Mouse (Mus musculus): ENCODE data around the gene Nim1k. TPM values are rescaled to one million over a fixed set of nuclear protein-coding genes. Genes with fewer than 3 reads are reported as not detected.
"Not testable (repeated sequence)": the region's sequence is repeated elsewhere in the genome, so short reads cannot be mapped to it uniquely, and the experiment has no call there.

Nim1k gene
- total RNA-seq, 2 experiments from 2014 or later: 13.2 to 13.4 TPM

DNA sequence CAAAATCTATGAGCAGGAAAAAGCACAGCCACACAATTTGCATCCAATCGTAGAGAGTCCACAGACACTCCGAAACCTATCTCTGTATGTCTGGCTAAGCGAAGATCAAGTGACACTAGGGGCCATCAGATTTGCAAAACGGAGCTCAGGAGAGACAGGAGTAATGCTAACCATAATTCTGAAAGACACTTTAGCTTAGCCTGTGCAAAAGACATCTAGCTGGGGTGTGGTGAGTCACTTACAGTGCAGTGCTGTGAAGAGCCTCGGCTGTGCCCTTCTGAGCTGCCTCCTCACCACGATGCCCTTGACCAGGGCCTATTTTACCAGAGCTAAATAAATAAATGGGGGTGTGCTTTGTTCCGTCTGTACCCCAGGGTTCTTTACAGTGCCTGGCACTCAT is 26.3 kb downstream of the Nim1k start:
- DNase-seq (ENCODE audit: extremely low spot score in 1 of 2, low spot score in 1 of 2): no peak

DNA sequence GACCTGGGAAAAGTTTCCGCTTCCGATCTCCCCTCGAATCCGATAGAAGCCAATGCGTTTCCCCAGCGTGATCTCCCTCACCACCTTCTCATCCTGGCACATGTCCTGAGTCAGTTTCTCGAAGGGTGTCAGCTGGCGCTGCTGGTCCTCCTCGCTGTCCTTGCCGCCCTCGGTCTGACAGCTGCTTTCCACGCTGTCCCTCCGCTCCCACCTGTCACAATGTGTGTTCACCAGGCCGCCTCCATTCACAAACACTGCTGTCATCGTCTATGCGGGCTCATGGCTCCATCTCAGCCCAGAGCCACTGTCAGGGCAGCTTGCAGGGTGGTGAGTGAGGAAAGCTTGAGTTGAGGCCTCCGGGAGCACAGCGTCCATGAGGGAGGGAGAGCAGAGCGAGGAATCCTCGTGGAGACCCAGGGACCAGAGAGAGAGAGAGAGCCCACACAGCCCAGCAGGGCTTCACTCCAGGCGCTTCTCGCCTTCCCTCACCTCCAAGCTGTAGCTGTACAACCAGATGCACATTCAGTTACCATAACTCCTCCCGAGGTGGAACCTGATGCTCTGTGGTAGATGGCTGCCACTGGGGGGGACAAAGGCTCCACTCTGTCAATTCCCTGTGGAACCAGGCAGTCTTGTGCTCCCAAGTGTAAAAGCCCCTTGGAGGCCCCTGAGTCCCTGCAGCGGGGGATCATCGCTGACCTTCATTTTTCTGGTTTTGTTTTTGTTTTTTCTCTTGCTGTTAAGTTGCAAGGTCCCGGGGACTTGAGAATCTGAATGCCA is 27.9 kb downstream of the Nim1k start:
- no peak for DNase-seq (ENCODE audit: extremely low spot score in 1 of 2, low spot score in 1 of 2)

DNA sequence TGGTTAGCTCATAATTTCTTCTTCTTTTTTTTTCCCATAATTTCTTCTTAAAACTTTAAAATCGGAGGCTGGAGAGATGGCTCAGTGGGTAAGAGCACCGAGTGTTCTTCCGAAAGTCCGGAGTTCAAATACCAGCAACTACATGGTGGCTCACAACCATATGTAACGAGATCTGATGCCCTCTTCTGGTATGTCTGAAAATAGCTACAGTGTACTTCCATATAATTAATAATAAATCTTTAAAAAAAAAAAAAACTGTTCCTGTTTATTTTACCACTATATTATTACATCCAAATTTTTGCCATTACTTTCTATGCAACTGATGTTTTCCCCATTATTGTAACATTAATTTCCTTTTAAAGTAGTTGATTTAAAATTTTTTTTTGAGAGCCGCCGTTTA is 31.1 kb downstream of the Nim1k start:
- no peak for DNase-seq (ENCODE audit: extremely low spot score in 1 of 2, low spot score in 1 of 2)

DNA sequence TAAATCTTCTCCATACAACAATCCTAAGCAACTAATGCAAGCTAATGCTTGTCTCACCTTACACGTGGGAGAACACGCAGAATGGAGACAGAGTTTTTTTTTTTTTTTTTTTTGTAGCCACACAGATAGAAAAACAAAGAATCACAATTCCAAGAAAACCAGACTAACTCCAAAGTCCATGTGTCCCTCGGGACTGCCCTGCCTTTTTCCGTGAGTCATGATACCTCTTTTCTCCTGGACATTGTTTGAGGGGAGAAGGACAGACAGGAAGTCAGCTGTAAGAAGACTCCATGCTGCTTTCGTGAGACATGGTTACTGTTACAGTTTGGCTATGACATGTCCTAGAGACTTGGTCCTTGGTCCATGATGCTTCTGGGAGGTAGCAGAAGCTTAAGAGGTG is 32.3 kb downstream of the Nim1k start:
- DNase-seq (ENCODE audit: extremely low spot score in 1 of 2, low spot score in 1 of 2): no peak

DNA sequence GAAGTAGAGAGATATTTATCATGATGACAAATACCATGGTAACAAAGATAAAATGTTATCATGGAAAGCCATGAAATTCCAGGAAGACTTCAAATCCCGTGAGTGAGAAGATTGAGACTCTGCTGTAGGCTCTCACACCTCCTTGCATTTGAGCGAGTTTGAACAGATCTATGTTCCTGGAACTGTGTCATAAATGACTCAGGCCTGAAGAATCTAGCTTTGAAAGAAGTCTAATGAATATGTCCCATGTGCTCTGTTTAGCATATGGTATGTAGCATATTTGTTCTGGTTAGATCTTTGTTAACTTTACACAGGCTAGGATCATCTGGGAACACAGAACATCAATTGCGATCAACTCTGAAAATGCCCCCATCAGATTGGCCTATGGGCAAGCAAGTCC is 33.2 kb downstream of the Nim1k start:
- no peak for DNase-seq (ENCODE audit: extremely low spot score in 1 of 2, low spot score in 1 of 2)

DNA sequence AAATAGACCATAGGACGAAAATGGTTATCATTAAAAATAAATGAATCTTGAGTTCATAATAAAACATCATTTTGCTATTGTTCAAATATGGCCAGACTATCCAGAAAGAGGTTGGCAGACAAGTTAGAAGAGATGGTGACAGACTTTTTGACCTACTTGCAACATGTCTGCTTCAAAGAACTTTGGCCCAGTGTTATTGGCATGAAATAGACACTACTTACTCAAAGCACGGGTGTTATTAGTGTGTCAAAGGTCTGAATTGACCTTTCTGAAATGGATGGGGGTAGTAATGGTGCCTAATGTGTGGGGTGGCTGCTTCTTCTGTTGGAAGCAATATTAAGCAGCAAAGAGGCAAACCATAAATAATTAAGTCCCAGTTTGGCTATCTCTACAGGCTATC is 39.6 kb downstream of the Nim1k start:
- DNase-seq (ENCODE audit: extremely low spot score in 1 of 2, low spot score in 1 of 2): no peak

DNA sequence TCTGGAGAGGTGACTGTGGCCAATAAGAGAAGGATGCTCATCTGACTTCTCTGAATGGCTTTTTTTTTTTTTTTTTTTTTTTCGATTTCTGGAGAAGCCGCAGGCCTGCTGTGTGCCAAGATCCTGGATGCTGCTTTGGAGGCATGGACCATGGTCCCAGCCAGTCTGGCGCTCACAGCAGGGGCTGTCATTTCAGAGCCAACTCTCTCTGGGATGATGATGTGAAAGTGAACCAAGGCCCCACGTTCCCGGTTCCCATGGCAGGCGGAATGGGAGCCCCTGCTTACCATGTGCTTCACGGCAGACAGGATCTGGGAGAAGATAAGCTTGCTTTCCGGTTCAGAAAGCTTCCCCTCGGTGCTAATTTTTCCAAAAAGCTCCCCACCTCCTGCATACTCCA is 41.9 kb downstream of the Nim1k start:
- DNase-seq (ENCODE audit: extremely low spot score in 1 of 2, low spot score in 1 of 2): no peak

DNA sequence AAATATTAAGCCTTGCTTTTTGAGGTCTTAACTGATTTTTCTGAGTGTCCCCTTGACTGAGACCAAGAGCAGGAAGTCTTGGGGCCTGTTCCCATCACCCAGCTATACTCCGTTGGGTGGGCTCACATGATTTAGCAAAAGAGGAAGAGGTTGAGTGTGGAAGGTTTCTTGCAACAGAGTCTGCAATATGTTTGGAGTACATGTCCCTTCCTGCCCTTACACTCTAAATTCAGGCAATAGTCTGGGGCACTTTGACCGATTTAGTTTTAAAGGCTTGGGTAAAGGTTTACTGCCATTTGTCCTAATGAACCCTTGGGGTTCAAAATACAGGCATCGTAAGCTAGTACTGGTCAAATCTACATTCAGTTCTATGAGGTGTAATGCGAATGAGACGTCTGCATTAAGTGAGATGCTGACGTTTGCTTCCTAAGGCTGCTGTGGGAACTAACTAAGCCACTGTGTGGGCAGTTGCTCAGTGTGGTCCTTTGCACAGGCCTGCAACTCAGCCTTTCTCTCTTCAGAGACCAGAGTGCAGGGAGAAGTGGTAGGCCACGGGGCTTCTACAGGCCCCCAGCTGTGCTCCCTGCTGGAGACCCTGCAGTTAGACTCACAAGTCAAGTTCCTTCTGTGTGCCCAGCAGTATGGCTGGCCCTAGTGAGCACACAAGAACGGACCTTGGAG is 42.4 kb downstream of the Nim1k start:
- DNase-seq (ENCODE audit: extremely low spot score in 1 of 2, low spot score in 1 of 2): no peak

DNA sequence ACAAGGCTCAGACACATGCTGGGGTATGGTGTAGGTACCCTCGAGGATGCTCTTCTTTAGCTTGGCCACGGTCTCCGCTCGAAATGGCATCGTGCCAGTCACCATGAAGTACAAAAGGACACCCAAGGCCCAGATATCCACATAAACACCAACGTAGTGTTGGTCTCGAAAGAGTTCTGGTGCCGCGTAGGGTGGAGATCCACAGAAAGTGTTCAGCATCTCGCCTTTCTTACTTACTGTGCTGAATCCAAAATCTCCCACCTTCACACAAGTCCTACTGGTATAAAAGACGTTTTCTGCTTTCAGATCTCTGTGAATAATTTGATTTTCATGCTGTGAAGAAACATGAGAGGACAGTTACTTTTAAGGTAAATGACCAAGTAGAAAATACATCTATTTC is 43.2 kb downstream of the Nim1k start:
- no peak for DNase-seq (ENCODE audit: extremely low spot score in 1 of 2, low spot score in 1 of 2)

DNA sequence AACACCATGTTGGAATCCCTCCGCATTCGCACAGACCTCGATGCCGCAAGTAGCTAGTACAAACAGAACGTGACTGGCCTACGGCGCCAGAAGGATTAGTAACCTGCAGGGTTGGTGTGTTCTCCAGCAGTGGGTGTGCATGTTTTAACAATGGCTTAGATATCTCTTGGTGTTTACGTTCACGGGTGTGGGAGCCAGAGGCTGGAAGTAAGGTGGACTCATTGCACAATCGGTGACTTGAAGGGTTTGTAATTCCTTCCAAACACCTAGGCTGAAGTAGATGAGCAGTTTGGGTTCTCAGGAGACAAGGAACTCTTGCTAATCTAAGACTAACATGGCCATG is 45.4 kb downstream of the Nim1k start:
- no peak for DNase-seq (ENCODE audit: extremely low spot score in 1 of 2, low spot score in 1 of 2)

DNA sequence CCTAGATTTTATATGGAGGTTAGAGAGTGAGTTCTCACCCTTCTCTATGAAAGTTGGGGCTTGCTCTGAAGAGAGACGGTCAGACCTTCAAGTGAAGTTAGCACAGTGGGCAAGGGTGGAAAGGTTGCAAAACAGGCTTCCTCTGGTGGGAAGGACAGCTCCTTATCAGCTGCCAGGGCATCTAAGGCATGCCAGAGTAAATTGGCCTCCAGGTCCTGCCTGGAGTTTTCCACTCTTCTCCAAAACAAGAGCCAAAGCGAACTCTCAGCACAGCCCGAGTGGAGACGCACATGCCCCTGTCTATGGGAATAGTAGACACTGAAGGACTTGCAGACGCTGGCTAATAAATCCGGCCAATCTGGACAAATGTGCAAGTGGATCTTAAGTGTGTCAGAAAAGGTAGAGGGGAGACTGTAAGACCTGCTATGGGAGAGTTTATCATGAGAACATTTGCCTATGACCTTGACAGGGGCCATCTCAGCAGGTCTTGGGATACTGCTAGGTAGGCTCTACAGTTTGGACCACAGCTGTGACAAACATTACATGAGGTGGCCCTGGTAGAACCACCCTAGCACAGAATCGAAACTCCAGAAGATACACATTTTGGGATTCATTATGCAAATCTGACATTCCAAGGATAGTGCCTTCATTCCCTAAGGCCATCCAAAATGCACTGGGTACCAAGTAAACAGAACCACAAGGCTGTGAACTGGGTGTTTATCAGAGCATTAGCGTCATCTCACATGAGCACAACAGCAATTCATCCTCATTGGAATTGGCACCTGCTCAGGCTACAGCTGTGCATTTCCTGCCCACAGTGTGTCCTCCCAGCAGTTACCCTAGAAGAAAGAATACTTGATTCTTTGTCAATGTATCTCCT is 46.1 kb downstream of the Nim1k start:
- no peak for DNase-seq (ENCODE audit: extremely low spot score in 1 of 2, low spot score in 1 of 2)

DNA sequence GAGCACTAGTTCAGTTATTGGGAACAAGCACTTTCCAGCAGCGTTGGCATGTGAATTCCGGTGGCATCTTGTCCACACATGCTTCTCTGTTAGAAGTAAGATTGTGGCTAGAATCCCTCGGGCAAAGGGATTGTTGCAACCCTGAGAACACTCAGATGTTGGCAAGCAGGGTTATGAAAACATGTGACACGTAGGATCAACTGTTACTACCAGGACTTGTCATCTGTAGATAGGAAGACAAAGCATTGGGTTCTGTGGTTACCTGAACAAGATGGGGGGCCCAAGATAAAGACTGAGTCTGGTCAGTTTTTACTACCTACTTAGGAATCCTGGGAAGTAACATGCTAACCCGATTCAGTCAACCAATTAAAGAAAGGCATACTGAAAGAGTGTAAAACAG is 46.7 kb downstream of the Nim1k start:
- DNase-seq (ENCODE audit: extremely low spot score in 1 of 2, low spot score in 1 of 2): no peak

DNA sequence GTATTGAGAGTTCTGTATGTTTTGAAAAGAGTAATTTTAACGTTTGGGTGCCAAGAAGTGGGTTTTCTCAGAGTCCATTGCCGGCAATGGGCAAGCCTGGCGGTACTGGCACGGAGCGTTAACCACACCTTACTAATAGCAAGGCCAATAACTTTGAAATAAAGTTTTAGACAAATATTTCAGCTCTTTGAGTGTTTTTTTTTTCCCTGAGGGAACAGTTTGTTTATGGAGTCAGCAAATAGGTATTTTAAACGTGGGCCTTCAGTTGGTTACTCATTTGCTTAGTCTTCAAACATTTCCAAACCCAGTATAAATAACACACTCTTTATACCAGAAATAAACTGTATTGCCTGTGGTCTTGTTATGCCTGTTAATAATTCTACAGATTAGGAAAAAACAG is 47.8 kb downstream of the Nim1k start:
- no peak for DNase-seq (ENCODE audit: extremely low spot score in 1 of 2, low spot score in 1 of 2)

DNA sequence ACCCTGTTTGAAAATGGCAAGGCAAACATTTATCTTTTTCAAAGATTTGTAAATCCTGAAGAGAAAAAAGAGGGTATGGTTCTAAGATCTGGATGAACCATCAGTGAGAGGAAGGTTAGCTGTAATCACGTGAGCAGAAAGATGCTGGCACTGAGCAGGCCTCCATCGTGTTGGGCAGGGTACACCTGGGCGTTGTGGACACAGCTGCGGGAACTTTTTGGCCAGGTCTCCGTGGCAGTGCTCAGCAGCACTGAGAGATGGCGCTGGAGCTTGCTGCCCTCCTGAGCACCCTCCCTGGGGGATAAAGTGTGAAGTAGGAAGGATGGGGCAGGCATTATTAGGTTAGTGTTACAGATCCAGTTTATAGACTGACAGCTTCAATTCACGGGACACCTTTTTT is 48.7 kb downstream of the Nim1k start:
- no peak for DNase-seq (ENCODE audit: extremely low spot score in 1 of 2, low spot score in 1 of 2)

DNA sequence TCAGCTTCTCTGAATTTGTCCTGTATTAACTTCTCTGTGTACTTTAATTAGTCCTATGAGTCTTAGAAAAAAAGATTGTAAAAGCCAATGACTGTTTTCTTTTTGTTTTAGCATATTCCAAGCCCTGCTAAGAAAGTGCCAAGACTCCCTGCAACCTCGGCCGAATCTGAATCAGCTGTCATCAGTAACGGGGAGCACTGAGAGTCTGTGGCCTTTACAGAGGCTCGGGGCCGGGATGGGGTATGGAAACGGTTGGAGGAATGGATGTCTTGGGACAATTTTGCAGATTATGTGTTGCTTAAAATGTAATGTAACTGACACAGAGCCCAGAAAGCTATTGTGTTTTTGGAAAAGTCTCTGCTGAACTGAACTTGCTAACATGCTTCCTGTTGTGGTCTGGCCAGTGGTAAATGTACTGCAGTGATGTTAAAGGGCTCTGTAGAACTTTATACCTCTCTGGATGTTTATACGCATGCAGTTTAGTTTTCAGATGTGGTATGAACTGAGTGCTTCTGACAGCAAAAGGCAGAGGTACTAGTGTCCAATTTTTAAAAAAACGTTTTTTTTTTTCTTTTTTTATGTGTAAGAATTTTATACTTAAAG is 49.3 kb downstream of the Nim1k start:
- DNase-seq (ENCODE audit: extremely low spot score in 1 of 2, low spot score in 1 of 2): not testable (repeated sequence)

DNA sequence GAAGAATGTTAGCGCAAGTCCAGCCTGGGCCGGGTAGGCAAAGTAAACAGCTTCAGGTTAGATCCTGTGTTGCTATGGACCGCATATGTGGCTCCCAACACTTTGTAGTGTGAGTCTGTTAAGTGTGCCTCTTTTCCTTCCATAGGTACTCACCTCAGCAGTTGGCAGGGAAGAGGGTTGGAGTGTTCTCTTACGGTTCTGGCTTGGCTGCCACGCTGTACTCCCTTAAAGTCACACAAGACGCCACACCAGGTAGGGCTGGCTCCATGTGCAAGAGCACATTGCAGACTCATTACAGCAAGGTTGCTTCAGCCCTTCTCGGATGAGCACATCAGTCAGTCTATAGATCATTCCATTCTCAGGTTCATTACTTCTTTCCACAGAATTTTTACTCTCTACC is 51.4 kb downstream of the Nim1k start:
- no peak for DNase-seq (ENCODE audit: extremely low spot score in 1 of 2, low spot score in 1 of 2)

DNA sequence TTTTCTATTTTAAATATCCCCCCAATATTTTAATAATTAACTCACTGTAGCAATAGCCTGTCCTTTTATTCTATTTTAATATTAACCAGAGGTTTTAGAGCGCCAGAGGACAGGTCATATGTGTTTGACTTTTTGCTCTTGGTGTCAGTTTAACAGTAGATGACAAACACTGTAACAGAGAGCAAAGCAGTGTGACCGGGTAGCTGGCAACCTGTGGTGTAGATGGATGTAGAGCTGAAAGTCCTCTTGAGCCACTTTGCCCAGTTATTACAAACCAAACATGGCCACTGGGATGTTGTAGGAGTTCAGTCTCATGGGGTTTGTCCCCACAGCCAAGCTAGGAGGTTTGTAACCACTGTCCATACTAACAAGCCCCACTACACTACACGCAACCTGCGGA is 57.2 kb downstream of the Nim1k start:
- DNase-seq (ENCODE audit: extremely low spot score in 1 of 2, low spot score in 1 of 2): no peak

DNA sequence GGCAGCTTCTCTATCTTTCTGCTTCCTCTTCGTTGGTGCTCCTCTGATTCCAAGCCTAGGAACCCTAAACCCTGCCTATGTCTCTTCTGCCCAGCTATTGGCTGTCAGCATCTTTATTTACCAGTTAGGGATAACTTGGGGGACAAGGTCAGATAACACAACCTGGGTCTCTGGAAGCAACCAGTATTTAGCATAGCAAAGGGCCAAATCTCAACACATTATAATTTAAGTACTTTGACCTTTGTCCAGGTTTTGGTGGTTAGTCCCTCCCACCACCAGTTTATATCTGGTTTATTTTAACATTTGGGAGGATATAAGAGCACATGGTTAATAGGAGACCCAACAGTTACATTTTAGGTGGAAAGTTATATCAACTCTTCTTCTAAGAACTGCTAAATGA is 59.2 kb downstream of the Nim1k start:
- DNase-seq (ENCODE audit: extremely low spot score in 1 of 2, low spot score in 1 of 2): no peak

DNA sequence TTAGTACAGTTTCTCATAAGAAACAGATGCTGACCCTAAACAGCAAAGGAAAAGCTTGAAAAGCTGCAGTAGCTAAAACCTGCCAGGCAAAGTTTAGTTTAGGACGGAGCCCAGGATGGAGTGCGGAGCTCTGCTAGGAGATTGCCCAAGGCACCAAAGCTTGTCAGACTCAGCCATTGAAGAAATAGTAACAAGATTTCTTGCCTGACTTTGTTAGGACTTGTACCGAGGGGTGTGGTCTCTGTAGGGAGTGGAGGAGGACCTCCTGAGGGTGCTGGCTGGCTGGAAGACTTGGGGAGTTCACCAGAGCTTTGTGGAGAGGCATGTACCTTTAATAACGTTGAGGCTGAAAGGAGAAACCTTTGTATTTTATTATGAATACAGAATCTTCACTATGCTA is 60.0 kb downstream of the Nim1k start:
- no peak for DNase-seq (ENCODE audit: extremely low spot score in 1 of 2, low spot score in 1 of 2)

DNA sequence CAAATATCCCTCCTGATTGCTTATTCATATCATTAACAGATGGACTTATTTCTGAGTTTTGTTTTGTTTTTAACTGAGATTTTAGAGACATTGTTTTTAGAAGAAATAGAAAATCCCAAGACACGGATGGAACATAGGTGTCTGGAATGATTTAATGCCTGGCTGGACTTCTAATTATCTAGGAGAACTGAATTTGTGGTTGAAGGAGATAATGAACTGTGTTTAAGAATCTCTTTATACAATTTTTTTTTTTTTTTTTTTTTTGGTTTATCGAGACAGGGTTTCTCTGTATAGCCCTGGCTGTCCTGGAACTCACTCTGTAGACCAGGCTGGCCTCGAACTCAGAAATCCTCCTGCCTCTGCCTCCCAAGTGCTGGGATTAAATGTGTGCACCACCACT is 63.7 kb downstream of the Nim1k start:
- DNase-seq (ENCODE audit: extremely low spot score in 1 of 2, low spot score in 1 of 2): not testable (repeated sequence)

Data from layer of hippocampus, postnatal 25 days (tissue).